Mouse (Mus musculus) right cerebral cortex, postnatal 4 days (tissue): ENCODE measurements at regions not wholly inside any gene's neighbourhood (a gene's known extent, or its start where the extent isn't known, plus 50 kb on each side); places are given as distances from the start of the nearest gene placed in this dataset.

Experiments used
- DNase-seq: peaks from one replicate; pipeline ENCODE4 v3.0.0-alpha.2; 2022

GRCm38 (mm10) chr12:70720178-70720894 is 105.0 kb upstream of the Frmd6 start:
- DNase-seq: no peak

GRCm38 (mm10) chr12:70725326-70725725 is 100.0 kb upstream of the Frmd6 start:
- no peak for DNase-seq

DNA sequence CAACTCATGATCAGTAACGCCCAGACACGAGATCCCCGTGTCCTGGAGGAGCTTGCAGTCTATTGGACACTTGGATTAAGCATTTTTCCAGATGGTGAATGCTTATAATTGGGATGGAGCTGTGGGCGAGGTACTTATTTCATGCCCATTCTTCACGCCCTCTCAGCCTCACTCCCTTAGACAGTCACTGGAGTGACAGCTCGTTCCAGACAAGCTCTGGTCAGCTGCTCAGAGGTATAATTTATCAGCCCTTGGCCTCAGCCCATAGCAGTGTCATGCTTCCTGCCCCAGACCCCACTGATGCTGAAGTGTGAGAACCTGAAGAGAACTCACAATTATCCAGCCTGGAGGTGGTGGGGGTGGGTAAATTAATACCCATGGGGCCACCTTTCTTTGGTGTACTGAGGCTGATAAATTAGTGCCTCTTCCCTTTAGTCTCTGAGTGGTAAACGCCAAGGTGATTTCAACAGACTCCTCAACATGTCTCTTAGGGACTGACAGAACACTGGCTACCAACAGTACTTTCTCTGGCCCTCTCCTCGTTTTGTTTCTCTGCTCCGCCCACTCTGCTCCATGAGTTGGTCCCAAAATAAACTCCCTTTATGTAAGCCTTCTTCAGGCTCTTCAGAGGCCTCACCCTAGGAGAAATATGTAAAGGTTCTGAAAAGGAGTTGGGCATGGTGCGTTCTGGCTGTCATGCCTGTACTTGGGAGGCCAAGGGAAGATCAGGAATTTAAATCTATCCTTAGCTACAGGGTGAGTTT is 97.6 kb upstream of the Frmd6 start:
- DNase-seq: no peak

DNA sequence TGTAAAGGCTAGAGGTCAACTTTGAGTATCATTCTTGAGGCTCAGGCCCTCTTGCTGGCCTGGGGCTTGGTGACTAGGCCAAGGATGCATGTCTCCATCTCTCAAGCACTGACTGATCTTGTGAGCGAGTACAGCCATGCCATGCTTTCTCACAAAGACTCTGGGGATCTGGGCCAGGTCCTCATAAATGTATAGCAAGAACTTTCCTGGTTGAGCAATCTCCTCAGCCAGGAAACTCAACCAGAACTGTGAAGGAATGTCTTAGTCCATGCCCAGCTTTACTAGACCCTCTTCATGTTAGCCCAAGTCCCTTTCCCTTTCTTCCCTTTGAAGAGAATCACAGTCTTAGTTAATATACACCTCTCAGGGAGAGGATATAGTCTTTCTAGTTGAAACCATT is 96.9 kb upstream of the Frmd6 start:
- DNase-seq: no peak

DNA sequence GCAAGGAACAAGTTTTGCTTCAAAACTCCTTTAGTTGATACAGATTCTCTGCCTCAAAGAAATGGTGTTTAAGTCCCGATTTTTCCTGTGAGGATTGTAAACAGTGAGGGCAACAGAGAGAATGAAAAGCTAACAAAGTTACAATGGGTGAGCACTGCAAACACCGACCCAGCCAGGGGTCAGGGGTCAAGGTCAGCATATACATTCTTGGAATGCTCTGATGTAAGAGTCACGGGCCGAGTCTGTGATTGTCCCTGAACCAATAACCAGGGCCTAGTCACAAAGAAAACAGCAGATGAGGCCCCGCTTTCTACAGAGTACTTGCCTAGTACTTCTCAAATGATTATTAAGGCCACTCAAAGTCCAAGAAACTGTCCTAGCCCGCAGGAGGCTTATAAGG is 95.4 kb upstream of the Frmd6 start:
- no peak for DNase-seq

- no peak for DNase-seq
Observed at GRCm38 (mm10) chr12:70731498-70731897, 93.8 kb upstream of the Frmd6 start.

- no peak for DNase-seq
Observed at GRCm38 (mm10) chr12:70732591-70732990, 92.7 kb upstream of the Frmd6 start.

- no peak for DNase-seq
Observed at GRCm38 (mm10) chr12:70738554-70738953, 86.8 kb upstream of the Frmd6 start.

DNA sequence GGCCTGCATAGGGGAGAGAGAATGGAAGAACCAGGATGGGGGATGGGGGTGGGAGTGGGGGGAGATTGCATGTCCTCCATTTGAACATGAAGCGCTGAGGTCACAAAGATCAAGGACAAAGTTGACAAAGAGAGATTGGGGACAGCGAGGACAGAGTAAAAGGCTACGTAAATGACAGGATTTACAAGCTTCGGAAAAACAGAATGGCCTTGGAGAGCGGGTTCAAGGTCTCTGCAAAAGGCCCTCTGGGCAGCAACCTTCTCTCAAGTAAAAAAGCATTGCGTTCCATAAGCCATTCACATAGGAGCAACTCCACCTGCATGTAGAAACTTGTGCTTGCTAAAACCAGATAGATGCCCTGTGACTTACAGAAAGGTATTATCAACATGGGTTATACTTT is 86.0 kb upstream of the Frmd6 start:
- DNase-seq: no peak

DNA sequence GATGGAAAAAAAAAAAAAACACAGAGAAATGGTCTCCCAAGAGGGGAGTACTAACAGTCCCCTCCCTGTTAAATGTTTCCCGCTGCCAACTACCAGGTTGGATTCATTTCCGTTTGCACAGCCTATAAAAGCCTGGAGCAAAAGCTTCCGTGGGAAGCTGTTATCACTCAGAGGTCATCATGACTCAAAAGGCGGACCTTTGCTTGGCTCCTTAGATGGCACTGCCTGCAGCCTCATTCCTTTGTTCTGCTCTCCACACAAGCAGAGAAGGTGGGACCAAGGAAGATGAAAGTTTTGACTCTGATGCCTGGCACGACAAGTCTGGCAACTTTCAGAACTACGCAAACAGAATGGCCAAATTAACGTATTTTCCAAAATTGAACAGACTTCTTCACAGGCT is 85.5 kb upstream of the Frmd6 start:
- DNase-seq: no peak

DNA sequence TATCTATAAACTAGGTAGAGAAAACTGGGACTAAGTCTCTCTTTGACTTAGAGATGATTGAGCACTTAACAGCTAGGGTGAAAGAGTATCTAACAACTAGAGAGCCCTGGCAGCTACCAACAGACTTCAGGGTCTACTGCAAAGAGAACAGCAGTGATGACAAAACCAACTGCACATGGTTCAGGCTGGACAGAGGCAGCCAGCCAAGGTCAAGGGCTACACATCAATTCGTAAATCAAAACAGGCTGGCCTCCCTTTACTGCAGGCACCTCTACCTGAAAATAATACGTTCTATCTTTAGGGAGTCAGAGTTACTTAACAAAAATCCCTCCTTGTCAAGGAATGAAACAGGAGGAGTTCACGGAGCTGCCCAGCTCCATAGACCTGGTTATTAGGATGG is 82.5 kb upstream of the Frmd6 start:
- DNase-seq: no peak

- no peak for DNase-seq
Observed at GRCm38 (mm10) chr12:70745681-70746080, 79.6 kb upstream of the Frmd6 start.

DNA sequence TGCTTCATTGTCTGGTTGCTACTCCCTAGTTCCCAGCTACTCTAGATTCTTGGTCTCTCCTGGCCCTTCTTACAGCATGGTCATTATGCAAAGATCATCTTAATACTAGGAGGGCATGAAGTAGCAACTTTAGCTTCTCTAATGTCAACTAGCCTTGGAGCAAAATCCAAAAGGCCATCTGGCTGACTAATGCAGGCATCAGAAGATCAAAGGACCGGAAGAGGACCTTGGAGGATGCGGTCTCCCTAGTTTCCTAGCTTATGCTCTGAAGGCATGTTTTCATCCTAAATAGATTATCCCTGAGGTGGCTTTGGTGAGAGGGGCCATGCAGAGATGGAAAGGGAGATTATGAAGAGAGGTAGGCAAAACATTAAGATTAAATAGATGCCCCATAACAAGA is 75.7 kb upstream of the Frmd6 start:
- DNase-seq: no peak

- no peak for DNase-seq
Observed at GRCm38 (mm10) chr12:70750651-70751578, 74.4 kb upstream of the Frmd6 start.

- peak; percentile 38 for DNase-seq
Observed at GRCm38 (mm10) chr12:70752266-70752910, 72.9 kb upstream of the Frmd6 start.

DNA sequence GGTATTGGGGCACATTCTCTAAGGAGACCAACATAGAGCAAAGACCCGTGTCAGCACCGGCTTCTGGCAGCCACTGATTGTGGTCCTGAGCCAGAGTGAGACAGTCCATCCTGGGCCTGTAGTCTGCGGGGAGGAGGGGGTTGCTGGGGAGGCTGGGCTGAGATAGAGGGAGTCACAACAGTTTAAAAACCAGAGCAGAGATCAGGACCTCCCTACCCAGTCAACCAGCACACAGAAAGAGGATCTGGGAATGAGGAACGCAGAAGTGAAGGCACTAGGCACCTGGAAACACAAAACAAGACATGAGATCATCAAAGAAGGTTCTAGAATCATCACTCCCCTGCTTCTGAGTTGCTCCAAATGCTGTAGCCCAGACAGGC is 72.4 kb upstream of the Frmd6 start:
- no peak for DNase-seq

DNA sequence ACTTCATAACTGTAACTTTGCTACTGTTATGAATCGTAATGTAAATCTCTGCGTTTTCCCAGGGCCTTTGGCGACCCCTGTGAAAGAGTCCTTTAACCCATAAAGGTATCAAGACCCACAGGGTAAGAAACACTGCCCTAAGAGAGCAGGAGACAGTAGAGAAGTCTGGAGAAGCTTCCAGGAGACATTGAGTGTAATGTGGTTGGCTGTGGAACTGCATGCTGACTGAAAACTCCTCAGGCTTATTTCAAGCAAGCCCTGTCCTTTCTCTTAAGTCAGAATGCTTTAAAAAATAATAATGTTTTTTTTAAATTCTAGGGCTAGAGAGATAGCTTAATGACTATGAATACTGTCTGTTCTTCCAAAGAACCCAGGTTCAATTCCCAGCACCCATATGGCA is 71.9 kb upstream of the Frmd6 start:
- no peak for DNase-seq

DNA sequence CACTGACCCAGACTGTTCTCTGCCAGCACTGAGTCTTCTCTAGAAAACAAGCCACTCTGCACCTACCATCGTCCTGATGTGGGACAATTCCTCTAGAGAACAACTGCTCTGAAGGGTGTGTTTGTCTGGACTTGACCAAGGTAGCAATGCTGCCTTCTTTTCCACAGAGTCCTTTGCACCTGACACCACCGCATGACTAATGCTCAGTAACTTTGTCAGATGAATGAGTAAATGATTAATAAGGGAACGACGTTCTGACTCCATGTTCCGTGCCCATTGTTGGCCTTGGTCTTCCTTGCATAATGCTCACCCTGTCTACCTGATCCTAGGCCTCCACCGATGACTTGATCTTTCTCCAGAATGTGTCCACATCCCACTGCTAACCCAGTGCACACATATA is 67.2 kb upstream of the Frmd6 start:
- DNase-seq: no peak

- DNase-seq: no peak
Observed at GRCm38 (mm10) chr12:70763542-70763941, 61.8 kb upstream of the Frmd6 start.

DNA sequence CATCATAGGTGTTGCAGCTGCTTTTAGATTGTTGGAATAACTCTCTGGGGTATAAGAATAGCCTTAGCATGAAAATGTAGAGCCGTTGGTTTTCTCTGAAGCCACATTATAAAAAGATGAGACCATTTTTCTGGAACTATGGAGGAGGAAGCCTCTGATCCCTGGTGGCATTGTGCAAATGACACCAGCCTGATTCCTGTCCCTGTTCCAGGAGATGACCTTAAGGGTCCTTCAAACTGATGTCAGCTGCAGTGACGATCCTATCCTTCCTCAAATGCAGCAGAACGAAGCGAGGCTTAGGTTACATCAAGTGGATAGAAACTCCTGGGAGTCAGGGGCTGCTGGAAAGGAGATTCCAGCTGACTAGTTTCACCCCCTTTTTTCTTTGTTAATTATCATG is 59.0 kb upstream of the Frmd6 start:
- no peak for DNase-seq

DNA sequence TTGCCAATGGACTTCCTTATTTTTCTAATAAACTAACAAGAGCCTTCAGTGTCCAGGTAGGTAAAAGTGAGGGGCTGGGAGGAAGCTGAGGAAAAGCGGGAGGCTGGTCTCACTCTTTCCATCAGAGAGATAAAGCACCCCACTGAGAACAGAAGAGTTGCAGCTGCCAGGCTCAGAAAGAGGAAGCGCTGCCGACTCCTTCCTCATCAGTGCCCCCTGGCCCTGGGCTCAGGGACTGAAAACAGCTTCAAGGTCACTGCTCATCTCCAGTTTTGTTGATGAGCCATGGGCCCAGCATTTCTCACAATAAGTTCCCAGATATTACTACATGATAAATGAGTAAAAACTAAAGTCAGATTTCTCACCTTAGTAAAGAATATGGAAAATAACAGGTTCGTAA is 57.4 kb upstream of the Frmd6 start:
- no peak for DNase-seq

DNA sequence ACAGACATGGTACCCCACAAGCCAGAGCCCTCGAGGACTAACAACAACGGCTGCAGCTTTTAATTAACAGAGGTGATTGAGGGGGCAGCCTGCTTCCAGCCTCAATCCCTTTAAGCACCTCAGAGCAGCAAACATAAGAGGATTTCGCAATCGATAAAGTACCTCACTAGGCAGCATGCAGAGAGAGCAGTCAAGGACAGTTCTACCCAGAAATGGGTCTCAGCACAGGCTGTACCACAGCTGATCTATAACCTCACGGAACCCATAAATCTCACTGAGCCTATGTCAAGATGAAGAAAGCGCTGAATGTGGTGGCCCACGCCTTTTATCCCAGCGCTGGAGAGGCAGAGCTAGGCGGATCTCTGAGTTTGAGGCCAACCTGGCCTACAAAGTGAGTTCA is 56.6 kb upstream of the Frmd6 start:
- DNase-seq: no peak

DNA sequence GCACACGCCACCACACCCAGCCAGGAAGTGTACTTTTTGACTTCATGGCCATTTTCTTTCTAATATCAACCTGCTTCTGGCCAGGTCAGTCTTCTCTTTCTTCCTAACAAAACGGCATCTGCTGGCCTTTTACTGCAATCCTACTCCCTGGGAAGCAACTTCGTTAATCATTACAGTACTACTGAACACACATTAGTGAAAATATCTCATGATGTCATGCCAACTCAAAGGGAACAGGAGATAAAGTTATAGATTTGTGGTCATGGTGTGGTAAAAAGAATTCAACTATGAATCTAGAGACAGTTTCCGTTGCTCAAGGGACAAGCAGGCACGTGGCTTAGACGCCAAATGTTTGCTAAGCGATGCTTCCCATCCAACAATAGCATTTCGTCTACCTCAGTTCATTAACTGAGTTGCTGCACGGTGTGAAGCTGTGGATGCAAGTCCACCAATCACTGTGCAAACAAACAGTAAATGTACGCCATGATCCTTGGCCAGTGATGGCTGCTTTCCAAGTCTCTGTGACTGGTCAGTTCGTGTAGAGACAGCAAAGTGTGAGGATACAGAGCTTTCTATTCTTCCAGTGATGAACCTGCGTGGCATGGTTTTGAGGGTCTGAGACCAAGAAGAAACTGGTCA is 55.7 kb upstream of the Frmd6 start:
- DNase-seq: no peak
